Mouse (Mus musculus): ENCODE data around the gene Trim30b. TPM values are rescaled to one million over a fixed set of nuclear protein-coding genes. Genes with fewer than 3 reads are reported as not detected.
A peak's percentile ranks its signal among the peaks of the same experiment; 100 is the strongest.
"Not testable (repeated sequence)": the region's sequence is repeated elsewhere in the genome, so short reads cannot be mapped to it uniquely, and the experiment has no call there.

The Trim30b gene
- 0.04 TPM in 1 of 2 replicates, not detected in the other for polyA plus RNA-seq (2015; fragmentation: Nextera tagmentation; extraction: Ambion mirVana)

GRCm38 (mm10) chr7:104369736-104370414 lies at the start of gene Trim30b:
Trim30b (minus strand) TSS chr7:104369884.
- WGBS: 72% methylated on average over 1 of the region's 1 CpGs
- H3K4me3 ChIP-seq: no peak within 1 kb of the TSS
- no peaks in the 10 kb centered on the region for H3K9me3 ChIP-seq
- H3K27ac ChIP-seq: no peak within 1 kb of the TSS
- H3K4me2 ChIP-seq: no peak within 1 kb of the TSS
- no peaks in the 10 kb centered on the region for H3K36me3 ChIP-seq
- no peak within 1 kb of the TSS for H3K9ac ChIP-seq
- H3K4me1 ChIP-seq: no peaks in the 10 kb centered on the region
- H3K27me3 ChIP-seq: no peaks in the 10 kb centered on the region
- ATAC-seq (ENCODE audit: insufficient number of reproducible peaks, low FRiP score, low TSS enrichment, low read depth): no peak

- Histone ChIP-seq H3K4me2 (no peak overlapping the region), H3K36me3 (no peaks in the 10 kb centered on the region), H3K27me3 (no peaks in the 10 kb centered on the region), H3K9ac (no peak overlapping the region), H3K4me1 (no peaks in the 10 kb centered on the region), H3K4me3 (no peak overlapping the region), H3K27ac (no peak overlapping the region), H3K9me3 (no peaks in the 10 kb centered on the region)
- WGBS: 88% methylated on average over 3 of the region's 3 CpGs
- ATAC-seq (ENCODE audit: insufficient number of reproducible peaks, low FRiP score, low TSS enrichment, low read depth): no peak
Measured at GRCm38 (mm10) chr7:104404460-104404950, 34.8 kb upstream of the Trim30b start.

GRCm38 (mm10) chr7:104401140-104401539 lies 31.5 kb upstream of the Trim30b start:
- no peak overlapping the region for H3K27ac ChIP-seq
- H3K9ac ChIP-seq: no peak overlapping the region
- no peaks in the 10 kb centered on the region for H3K27me3 ChIP-seq
- no peak overlapping the region for H3K4me2 ChIP-seq
- H3K36me3 ChIP-seq: no peaks in the 10 kb centered on the region
- H3K4me1 ChIP-seq: no peaks in the 10 kb centered on the region
- no peaks in the 10 kb centered on the region for H3K9me3 ChIP-seq
- H3K4me3 ChIP-seq: no peak overlapping the region
- no peak for ATAC-seq (ENCODE audit: insufficient number of reproducible peaks, low FRiP score, low TSS enrichment, low read depth)

GRCm38 (mm10) chr7:104400698-104401097 lies 31.0 kb upstream of the Trim30b start, which contains the start of gene Trim30c:
Trim30c (minus strand) TSS chr7:104400837.
- H3K4me1 ChIP-seq: no peaks in the 10 kb centered on the region
- ATAC-seq (ENCODE audit: insufficient number of reproducible peaks, low FRiP score, low TSS enrichment, low read depth): no peak

GRCm38 (mm10) chr7:104398492-104398891 lies 28.8 kb upstream of the Trim30b start:
- Histone ChIP-seq H3K27ac (no peak overlapping the region), H3K4me3 (no peak overlapping the region), H3K4me1 (no peaks in the 10 kb centered on the region), H3K27me3 (no peaks in the 10 kb centered on the region), H3K9me3 (no peaks in the 10 kb centered on the region), H3K9ac (no peak overlapping the region), H3K4me2 (no peak overlapping the region), H3K36me3 (no peaks in the 10 kb centered on the region)
- no peak for ATAC-seq (ENCODE audit: insufficient number of reproducible peaks, low FRiP score, low TSS enrichment, low read depth)
- WGBS: 65% methylated on average over 1 of the region's 1 CpGs

More at GRCm38 (mm10) chr7:104400698-104401097, 31.0 kb upstream of the Trim30b start, which contains the start of gene Trim30c:
- Histone ChIP-seq H3K4me3 (no peak within 1 kb of the TSS), H3K27me3 (no peaks in the 10 kb centered on the region), H3K4me2 (no peak within 1 kb of the TSS), H3K27ac (no peak within 1 kb of the TSS), H3K9ac (no peak within 1 kb of the TSS), H3K9me3 (no peaks in the 10 kb centered on the region), H3K36me3 (no peaks in the 10 kb centered on the region)
- WGBS: 66% methylated on average over 1 of the region's 1 CpGs

- Histone ChIP-seq H3K4me1 (no peaks in the 10 kb centered on the region), H3K4me2 (no peak overlapping the region), H3K4me3 (no peak overlapping the region), H3K9ac (no peak overlapping the region), H3K36me3 (no peaks in the 10 kb centered on the region), H3K27me3 (no peaks in the 10 kb centered on the region), H3K27ac (no peak overlapping the region), H3K9me3 (no peaks in the 10 kb centered on the region)
- ATAC-seq (ENCODE audit: insufficient number of reproducible peaks, low FRiP score, low TSS enrichment, low read depth): no peak
Measured at GRCm38 (mm10) chr7:104366339-104366738, 3.3 kb downstream of the Trim30b start.

- no peaks in the 10 kb centered on the region for H3K9me3 ChIP-seq
- H3K36me3 ChIP-seq: no peaks in the 10 kb centered on the region
- peak overlapping the region; percentile 46 for H3K4me3 ChIP-seq
- H3K4me2 ChIP-seq: peak overlapping the region; percentile 43; the same call in 1 of the 2 replicates
- 75% methylated on average over 2 of the region's 2 CpGs for WGBS
- 0 out of 2 replicates have a peak overlapping the region, but pooled peaks have one; percentile 47 for H3K27ac ChIP-seq
- H3K4me1 ChIP-seq: no peaks in the 10 kb centered on the region
- no peak overlapping the region for H3K9ac ChIP-seq
- peak; percentile 12; the same call in 1 of the 2 replicates for ATAC-seq (ENCODE audit: insufficient number of reproducible peaks, low FRiP score, low TSS enrichment, low read depth)
- H3K27me3 ChIP-seq: no peaks in the 10 kb centered on the region
Measured at GRCm38 (mm10) chr7:104353600-104353967, 16.1 kb downstream of the Trim30b start.

- H3K9ac ChIP-seq: 0 out of 2 replicates have a peak within 1 kb of the TSS, but pooled peaks have one; percentile 7
- no peaks in the 10 kb centered on the region for H3K9me3 ChIP-seq
- H3K27ac ChIP-seq: peak within 1 kb of the TSS; percentile 69; the same call in 1 of the 2 replicates
- no peaks in the 10 kb centered on the region for H3K36me3 ChIP-seq
- H3K4me3 ChIP-seq: peak within 1 kb of the TSS; percentile 46
- H3K4me2 ChIP-seq: peak within 1 kb of the TSS; percentile 43
- ATAC-seq (ENCODE audit: insufficient number of reproducible peaks, low FRiP score, low TSS enrichment, low read depth): peak; percentile 93
- 3% methylated on average over 14 of the region's 14 CpGs for WGBS
- H3K27me3 ChIP-seq: no peaks in the 10 kb centered on the region
- no peaks in the 10 kb centered on the region for H3K4me1 ChIP-seq
Measured at GRCm38 (mm10) chr7:104352717-104353599, 16.7 kb downstream of the Trim30b start, which contains the start of gene Trim12c. Trim12c (minus strand) TSS chr7:104353362.

GRCm38 (mm10) chr7:104348043-104348442 lies 21.6 kb downstream of the Trim30b start:
- H3K27ac ChIP-seq; ATAC-seq (ENCODE audit: insufficient number of reproducible peaks, low FRiP score, low TSS enrichment, low read depth); H3K9me3 ChIP-seq; H3K36me3 ChIP-seq; H3K4me1 ChIP-seq; H3K4me2 ChIP-seq; H3K4me3 ChIP-seq; H3K9ac ChIP-seq; H3K27me3 ChIP-seq: not testable (repeated sequence)
- WGBS: 84% methylated on average over 4 of the region's 4 CpGs

- H3K9me3 ChIP-seq; H3K27me3 ChIP-seq; H3K36me3 ChIP-seq; H3K4me2 ChIP-seq; H3K9ac ChIP-seq; ATAC-seq (ENCODE audit: insufficient number of reproducible peaks, low FRiP score, low TSS enrichment, low read depth); H3K4me1 ChIP-seq; H3K4me3 ChIP-seq; H3K27ac ChIP-seq: not testable (repeated sequence)
- 95% methylated on average over 4 of the region's 4 CpGs for WGBS
Measured at GRCm38 (mm10) chr7:104340744-104341143, 28.9 kb downstream of the Trim30b start.

GRCm38 (mm10) chr7:104335547-104335946 lies 34.1 kb downstream of the Trim30b start:
- 71% methylated on average over 3 of the region's 3 CpGs for WGBS
- not testable (repeated sequence) for H3K9me3 ChIP-seq; H3K4me3 ChIP-seq; ATAC-seq (ENCODE audit: insufficient number of reproducible peaks, low FRiP score, low TSS enrichment, low read depth); H3K27ac ChIP-seq; H3K9ac ChIP-seq; H3K36me3 ChIP-seq; H3K4me2 ChIP-seq; H3K27me3 ChIP-seq; H3K4me1 ChIP-seq

- not testable (repeated sequence) for H3K36me3 ChIP-seq
Measured at GRCm38 (mm10) chr7:104329171-104329570, 40.5 kb downstream of the Trim30b start, which contains the start of gene Trim34b. Trim34b (plus strand) TSS chr7:104329471.

More at GRCm38 (mm10) chr7:104329171-104329570, 40.5 kb downstream of the Trim30b start, which contains the start of gene Trim34b:
- not testable (repeated sequence) for H3K27me3 ChIP-seq; H3K27ac ChIP-seq; H3K4me1 ChIP-seq; ATAC-seq (ENCODE audit: insufficient number of reproducible peaks, low FRiP score, low TSS enrichment, low read depth); H3K4me3 ChIP-seq; H3K9ac ChIP-seq; H3K9me3 ChIP-seq; H3K4me2 ChIP-seq
- WGBS: 86% methylated on average over 2 of the region's 2 CpGs
